Mouse (Mus musculus): ENCODE data around the gene Nup37.

The Nup37 gene

GRCm38 (mm10) chr10:88146707-88147477 lies at the start of gene Nup37, which contains the start of gene Parpbp:
Gene Nup37, plus strand, starts transcription at chr10:88146992.
Gene Parpbp, minus strand, starts transcription at chr10:88146941.
- peak; percentile 81 for DNase-seq (ENCODE audit: low spot score)

GRCm38 (mm10) chr10:88106169-88106568 lies 40.6 kb upstream of the Nup37 start:
- no peak for DNase-seq (ENCODE audit: low spot score)

- no peak for DNase-seq (ENCODE audit: low spot score)
Measured at GRCm38 (mm10) chr10:88113290-88113689, 33.5 kb upstream of the Nup37 start.

- DNase-seq (ENCODE audit: low spot score): no peak
Measured at GRCm38 (mm10) chr10:88119721-88120120, 27.1 kb upstream of the Nup37 start.

GRCm38 (mm10) chr10:88135630-88136029 lies 11.2 kb upstream of the Nup37 start:
- DNase-seq (ENCODE audit: low spot score): no peak

GRCm38 (mm10) chr10:88146187-88146586 lies 605 bp upstream of the Nup37 start:
- DNase-seq (ENCODE audit: low spot score): no peak

- no peak for DNase-seq (ENCODE audit: low spot score)
Measured at GRCm38 (mm10) chr10:88150381-88150780, 3.6 kb downstream of the Nup37 start.

GRCm38 (mm10) chr10:88151658-88152057 lies 4.9 kb downstream of the Nup37 start:
- DNase-seq (ENCODE audit: low spot score): no peak

GRCm38 (mm10) chr10:88162096-88162495 lies 15.3 kb downstream of the Nup37 start:
- DNase-seq (ENCODE audit: low spot score): no peak

- no peak for DNase-seq (ENCODE audit: low spot score)
Measured at GRCm38 (mm10) chr10:88162676-88163075, 15.9 kb downstream of the Nup37 start.

- no peak for DNase-seq (ENCODE audit: low spot score)
Measured at GRCm38 (mm10) chr10:88166158-88166557, 19.4 kb downstream of the Nup37 start.

GRCm38 (mm10) chr10:88167438-88168077 lies 20.8 kb downstream of the Nup37 start:
- DNase-seq (ENCODE audit: low spot score): no peak

GRCm38 (mm10) chr10:88200541-88200940 lies 53.7 kb downstream of the Nup37 start:
- no peak for DNase-seq (ENCODE audit: low spot score)

- peak; percentile 72 for DNase-seq (ENCODE audit: low spot score)
Measured at GRCm38 (mm10) chr10:88200951-88201638, 54.3 kb downstream of the Nup37 start, which contains the start of gene Washc3. Gene Washc3, plus strand, starts transcription at chr10:88201093.

GRCm38 (mm10) chr10:88201650-88202049 lies 54.9 kb downstream of the Nup37 start:
- no peak for DNase-seq (ENCODE audit: low spot score)

GRCm38 (mm10) chr10:88202581-88202980 lies 55.8 kb downstream of the Nup37 start:
- DNase-seq (ENCODE audit: low spot score): no peak

- no peak for DNase-seq (ENCODE audit: low spot score)
Measured at GRCm38 (mm10) chr10:88203236-88203635, 56.4 kb downstream of the Nup37 start.

- no peak for DNase-seq (ENCODE audit: low spot score)
Measured at GRCm38 (mm10) chr10:88212644-88213043, 65.9 kb downstream of the Nup37 start.

GRCm38 (mm10) chr10:88214800-88215514 lies 68.2 kb downstream of the Nup37 start:
- DNase-seq (ENCODE audit: low spot score): no peak

GRCm38 (mm10) chr10:88218161-88218560 lies 71.4 kb downstream of the Nup37 start:
- no peak for DNase-seq (ENCODE audit: low spot score)

GRCm38 (mm10) chr10:88221718-88222117 lies 74.9 kb downstream of the Nup37 start:
- DNase-seq (ENCODE audit: low spot score): no peak

GRCm38 (mm10) chr10:88225421-88225820 lies 78.6 kb downstream of the Nup37 start:
- DNase-seq (ENCODE audit: low spot score): no peak

Measured in ovary, postnatal 10 days (tissue).